Mouse (Mus musculus): ENCODE results near the gene Oxld1. TPM values are rescaled to one million over a fixed set of nuclear protein-coding genes. Genes with fewer than 3 reads are reported as not detected.
"Not testable (repeated sequence)": the region's sequence is repeated elsewhere in the genome, so short reads cannot be mapped to it uniquely, and the experiment has no call there.

The Oxld1 gene
- polyA plus RNA-seq, 1 experiment: 30.4 TPM

GRCm38 (mm10) chr11:120423569-120424295 is 34.1 kb downstream of the Oxld1 start:
- no peak for DNase-seq (ENCODE audit: low read depth)

DNA sequence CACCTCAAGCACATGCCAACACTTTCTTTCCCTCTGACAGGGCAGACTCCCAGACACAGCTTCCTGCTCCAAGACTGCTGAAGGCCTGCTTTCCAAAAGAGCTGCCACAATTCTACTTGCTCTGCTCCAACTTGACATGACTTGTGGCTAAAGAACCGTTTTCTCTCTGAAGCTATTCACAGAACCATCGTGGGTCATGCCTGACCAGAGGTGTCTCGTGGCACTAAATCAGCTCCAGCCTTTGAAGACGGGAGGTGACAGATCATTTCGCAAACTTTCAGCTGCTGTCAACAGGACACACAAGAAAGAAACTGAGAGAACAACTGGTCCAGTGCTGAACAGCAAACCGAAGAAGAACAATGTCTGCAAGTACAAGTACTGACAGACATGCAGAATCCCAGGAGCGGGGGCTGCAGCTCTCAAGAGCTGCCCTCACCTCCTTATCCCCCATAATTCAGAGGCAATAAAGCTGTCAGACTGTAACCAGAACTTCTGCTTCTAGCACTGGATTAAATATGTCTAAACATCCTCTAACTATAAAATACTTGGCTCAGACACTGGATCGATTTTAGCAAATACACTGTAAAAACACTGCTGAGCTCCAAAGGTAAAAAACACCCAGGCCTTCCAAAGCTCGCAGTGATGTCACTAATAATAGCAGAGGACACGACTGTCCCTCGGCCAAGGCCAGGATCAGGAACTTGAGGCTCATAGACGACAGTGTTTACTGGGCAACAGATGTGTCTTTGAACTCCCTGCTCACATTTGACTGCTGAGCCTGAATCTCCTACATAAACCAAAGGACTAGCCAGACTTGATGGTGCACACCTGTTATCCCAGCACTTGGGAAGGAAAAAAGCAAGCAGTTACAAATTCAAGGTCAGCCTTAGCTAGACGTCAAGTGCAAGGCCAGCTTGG is 35.0 kb downstream of the Oxld1 start:
- peak; percentile 65 for DNase-seq (ENCODE audit: low read depth)

DNA sequence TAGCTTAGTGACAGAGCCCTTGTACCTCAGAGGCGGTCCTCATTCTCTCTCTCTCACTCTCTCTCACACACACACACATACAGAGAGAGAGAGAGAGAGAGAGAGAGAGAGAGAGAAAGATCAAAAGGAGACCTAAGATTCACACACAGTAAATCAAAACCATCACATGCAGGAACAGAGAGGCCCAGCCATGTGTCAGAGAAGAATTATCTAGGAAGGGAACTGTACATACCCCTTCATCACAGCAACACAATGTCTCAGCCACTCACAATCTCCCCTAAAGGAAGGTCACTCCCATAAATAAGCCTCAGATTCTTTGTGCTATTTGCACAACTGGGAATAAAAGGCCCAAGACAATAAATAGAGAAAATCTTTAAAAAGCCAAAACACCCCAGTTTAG is 39.3 kb downstream of the Oxld1 start:
- no peak for DNase-seq (ENCODE audit: low read depth)

DNA sequence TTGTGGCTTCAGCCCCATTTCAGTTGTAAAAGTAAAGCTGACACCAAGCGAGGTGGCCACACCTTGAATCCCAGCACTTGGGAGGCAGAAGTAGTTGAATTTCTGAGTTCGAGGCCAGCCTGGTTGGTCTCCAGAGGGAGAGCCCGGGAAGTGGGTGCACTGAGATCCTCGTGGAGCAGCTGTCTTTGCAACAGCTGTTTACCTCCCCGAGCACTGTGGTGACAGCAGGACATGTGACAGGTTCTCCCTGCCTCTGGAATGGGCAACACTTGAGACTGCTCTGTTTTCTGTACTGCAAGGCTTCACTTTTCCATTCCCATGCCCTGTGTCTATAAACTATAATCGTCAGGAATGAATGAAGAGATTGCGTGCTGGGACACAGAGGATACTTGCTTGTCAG is 40.0 kb downstream of the Oxld1 start:
- no peak for DNase-seq (ENCODE audit: low read depth)

DNA sequence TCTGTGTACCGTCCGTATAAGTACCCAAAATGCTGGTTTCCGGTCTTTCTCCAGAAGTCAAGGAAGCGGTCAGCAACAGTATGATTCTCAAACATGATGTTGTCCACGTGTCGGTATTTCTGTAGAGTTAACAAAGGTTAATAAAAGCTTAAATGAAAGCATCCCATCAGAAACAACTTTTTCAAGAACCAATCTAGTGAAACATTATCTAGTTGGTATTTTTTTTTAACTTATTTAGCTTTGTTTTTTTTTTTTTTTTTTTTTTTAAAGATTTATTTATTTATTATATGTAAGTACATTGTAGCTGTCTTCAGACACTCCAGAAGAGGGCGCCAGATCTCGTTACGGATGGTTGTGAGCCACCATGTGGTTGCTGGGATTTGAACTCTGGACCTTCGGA is 44.2 kb downstream of the Oxld1 start:
- DNase-seq (ENCODE audit: low read depth): not testable (repeated sequence)

Other genes starting within 250 kb of the Oxld1 start
- 7.4 and 10.7 TPM in 2 replicates for gene Bahcc1, start 225.1 kb downstream of the Oxld1 start, polyA plus RNA-seq (2012; rRNA removed)
- gene Actg1, start 109.5 kb downstream of the Oxld1 start, polyA plus RNA-seq (2012; rRNA removed): 916 and 1,199 TPM in 2 replicates
- 0.56 and 0.78 TPM in 2 replicates for gene Fscn2, start 96.5 kb downstream of the Oxld1 start, polyA plus RNA-seq (2012; rRNA removed)
- 28.5 and 29.6 TPM in 2 replicates for gene Faap100, start 79.3 kb downstream of the Oxld1 start, polyA plus RNA-seq (2012; rRNA removed)
- gene Nploc4, start 20.4 kb downstream of the Oxld1 start, polyA plus RNA-seq (2012; rRNA removed): 68.8 and 71.4 TPM in 2 replicates
- not detected in 2 replicates for gene Tspan10, start 15.4 kb downstream of the Oxld1 start, polyA plus RNA-seq (2012; rRNA removed)
- gene Pde6g, start 4.6 kb downstream of the Oxld1 start, polyA plus RNA-seq (2012; rRNA removed): 0.42 and 0.72 TPM in 2 replicates
- gene Ccdc137, start within 50 bp of the Oxld1 start, polyA plus RNA-seq (2012; rRNA removed): 13.1 and 16.6 TPM in 2 replicates
- gene Arl16, start 9.5 kb upstream of the Oxld1 start, polyA plus RNA-seq (2012; rRNA removed): 32.5 and 34.3 TPM in 2 replicates
- 61.8 and 70.5 TPM in 2 replicates for gene Mrpl12, start 26.5 kb upstream of the Oxld1 start, polyA plus RNA-seq (2012; rRNA removed)
- gene Slc25a10, start 33.8 kb upstream of the Oxld1 start, polyA plus RNA-seq (2012; rRNA removed): 372 and 561 TPM in 2 replicates
- gene Gcgr, start 72.6 kb upstream of the Oxld1 start, polyA plus RNA-seq (2012; rRNA removed): 1.2 and 1.8 TPM in 2 replicates
- 153 and 179 TPM in 2 replicates for gene Mcrip1, start 91.7 kb upstream of the Oxld1 start, polyA plus RNA-seq (2012; rRNA removed)
- 0.72 TPM in 1 of 2 replicates, not detected in the other for gene Ppp1r27, start 93.1 kb upstream of the Oxld1 start, polyA plus RNA-seq (2012; rRNA removed)
- 372 and 394 TPM in 2 replicates for gene P4hb, start 115.2 kb upstream of the Oxld1 start, polyA plus RNA-seq (2012; rRNA removed)
- 584 and 632 TPM in 2 replicates for gene Arhgdia, start 123.6 kb upstream of the Oxld1 start, polyA plus RNA-seq (2012; rRNA removed)
- gene Alyref, start 140.3 kb upstream of the Oxld1 start, polyA plus RNA-seq (2012; rRNA removed): 21.4 and 28.5 TPM in 2 replicates
- 74.7 and 75.0 TPM in 2 replicates for gene Anapc11, start 140.4 kb upstream of the Oxld1 start, polyA plus RNA-seq (2012; rRNA removed)
- 1.1 and 1.2 TPM in 2 replicates for gene Npb, start 150.4 kb upstream of the Oxld1 start, polyA plus RNA-seq (2012; rRNA removed)
- gene Pcyt2, start 159.9 kb upstream of the Oxld1 start, polyA plus RNA-seq (2012; rRNA removed): 139 and 189 TPM in 2 replicates
- 57.9 and 61.4 TPM in 2 replicates for gene Sirt7, start 167.2 kb upstream of the Oxld1 start, polyA plus RNA-seq (2012; rRNA removed)
- gene Mafg, start 175.5 kb upstream of the Oxld1 start, polyA plus RNA-seq (2012; rRNA removed): 53.0 and 56.7 TPM in 2 replicates
- gene Pycr1, start 185.7 kb upstream of the Oxld1 start, polyA plus RNA-seq (2012; rRNA removed): 6.9 and 10.5 TPM in 2 replicates
- gene Myadml2, start 190.1 kb upstream of the Oxld1 start, polyA plus RNA-seq (2012; rRNA removed): 0.26 TPM in 1 of 2 replicates, not detected in the other
- gene Notum, start 203.1 kb upstream of the Oxld1 start, polyA plus RNA-seq (2012; rRNA removed): 3.3 and 4.0 TPM in 2 replicates
- gene Aspscr1, start 214.9 kb upstream of the Oxld1 start, polyA plus RNA-seq (2012; rRNA removed): 93.6 and 104 TPM in 2 replicates